Mouse (Mus musculus) liver, adult 2 months (tissue): Measurements from ENCODE around the gene Zfp771.

ENCODE experiments used
- CTCF ChIP-seq: fragments of 200-500 bp; IDR thresholded peaks from 2 replicates; pipeline ENCODE4 v1.5.1; 2011; ENCODE audit warnings: low read depth, low read length, control low read depth
- POLR2A ChIP-seq: fragments of 200-500 bp; IDR thresholded peaks from 2 replicates; pipeline ENCODE4 v1.6.1; 2011; ENCODE audit warnings: low read length, control low read depth; ENCODE audit not compliant: insufficient read depth; ENCODE audit errors: extremely low read depth

- TF ChIP-seq CTCF (no peak), POLR2A (no peak)
Measured at GRCm38 (mm10) chr7:127290142-127290541, 46.1 kb downstream of the Zfp771 start.
